In the genomic region with DNA sequence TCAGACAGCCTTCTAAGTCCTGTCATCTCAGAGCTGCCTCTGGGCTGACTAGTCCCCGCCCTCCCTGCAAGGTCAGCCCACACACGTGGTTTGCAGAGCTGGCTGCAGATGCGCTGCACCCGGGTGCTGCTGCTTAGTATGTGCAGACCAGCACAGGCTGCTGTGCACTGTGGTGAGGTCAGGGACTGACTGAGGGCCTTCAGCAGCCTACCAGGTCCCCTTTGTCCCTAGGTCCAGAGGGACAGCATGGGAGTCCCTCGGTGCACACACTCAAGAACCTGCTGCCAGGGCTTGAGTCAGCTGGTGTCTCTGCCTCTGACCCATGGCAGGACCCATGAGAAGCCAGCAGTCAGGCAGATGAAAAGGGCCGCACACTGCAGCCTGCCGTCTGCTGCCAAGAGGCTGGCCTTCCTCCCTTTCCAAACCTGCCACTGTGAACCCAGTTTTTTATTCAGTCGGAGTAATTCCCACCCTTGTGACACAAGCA, we compare ENCODE assay signal across 8 mouse cellular contexts. TPM values are rescaled to one million over a fixed set of nuclear protein-coding genes. Genes with fewer than 3 reads are reported as not detected.
DNase-seq lines count a peak whose midpoint lies in the region; ATAC-seq and TF ChIP-seq lines count a peak whose summit lies in the region.

No protein-coding gene starts in this region.

- H3K9ac ChIP-seq in limb, embryonic 11.5 days (ENCODE audit: low read length) = no peak overlapping the region

- no peak overlapping the region for H3K4me2 ChIP-seq in limb, embryonic 11.5 days (ENCODE audit: low read depth, severe bottlenecking)

- H3K4me3 ChIP-seq in G1E (ENCODE audit: low read depth, low read length) = no peak overlapping the region
- H3K4me3 ChIP-seq in limb, embryonic 11.5 days (ENCODE audit: low read depth, low read length) = no peak overlapping the region
- H3K4me3 ChIP-seq in midbrain, embryonic 10.5 days = no peak overlapping the region; the same call in 1 of the 2 replicates
- no peak overlapping the region for H3K4me3 ChIP-seq in spleen, adult 2 months (ENCODE audit: extremely low read depth, insufficient read depth, insufficient read length)

- no peak for DNase-seq in G1E (ENCODE audit: low spot score)
- DNase-seq in brain, adult 2 months (ENCODE audit: low read depth, low spot score) = peak; percentile 92
- DNase-seq in gastrocnemius, postnatal 36 days = peak; percentile 42 to 53
- DNase-seq in limb, embryonic 11.5 days (ENCODE audit: low spot score) = peak; percentile 75
- peak; percentile 74 for DNase-seq in midbrain, embryonic 10.5 days (ENCODE audit: low spot score)
- DNase-seq in spleen, adult 2 months (ENCODE audit: low read depth in 1 of 2, low spot score in 2 of 2) = peak in 1 of 2 experiments; percentile 76
- DNase-seq in cerebellum, adult 18-20 months = no peak

- no peak for TF ChIP-seq CTCF in G1E (IDR thresholded peaks at IDR 0.05; ENCODE audit: low read depth, low read length)
- no peak for TF ChIP-seq CTCF in spleen, adult 2 months (IDR thresholded peaks at IDR 0.05; ENCODE audit: extremely low read depth, insufficient read depth, insufficient read length, insufficient replicate concordance)

- no peaks in the 10 kb centered on the region for H3K9me3 ChIP-seq in G1E (replicated peaks)
- H3K9me3 ChIP-seq in limb, embryonic 11.5 days (ENCODE audit: control insufficient read depth, low read length) = no peaks in the 10 kb centered on the region
- H3K9me3 ChIP-seq in midbrain, embryonic 10.5 days (replicated peaks) = no peaks in the 10 kb centered on the region

- H3K36me3 ChIP-seq in G1E (replicated peaks) = no peaks in the 10 kb centered on the region
- H3K36me3 ChIP-seq in limb, embryonic 11.5 days (ENCODE audit: control insufficient read depth, insufficient read depth, low read length) = no peaks in the 10 kb centered on the region
- H3K36me3 ChIP-seq in midbrain, embryonic 10.5 days = 0 out of 2 replicates have a peak, but pooled peaks cover 3% of the 10 kb centered on the region
- H3K36me3 ChIP-seq in spleen, adult 2 months (ENCODE audit: control insufficient read depth, insufficient read depth, low read length) = no peaks in the 10 kb centered on the region

- H3K4me1 ChIP-seq in G1E (ENCODE audit: insufficient read depth, low read depth, low read length) = peaks cover 7% of the 10 kb centered on the region
- peaks cover 13% of the 10 kb centered on the region for H3K4me1 ChIP-seq in limb, embryonic 11.5 days (ENCODE audit: control insufficient read depth, insufficient read depth, low read length)
- peaks cover 62% of the 10 kb centered on the region for H3K4me1 ChIP-seq in midbrain, embryonic 10.5 days
- H3K4me1 ChIP-seq in spleen, adult 2 months (ENCODE audit: control insufficient read depth, insufficient read depth, insufficient read length) = peaks cover 28% of the 10 kb centered on the region

- intact Hi-C loops in gastrocnemius, postnatal 36 days (cut with DNase I) = no loop called here

- TF ChIP-seq POLR2A in spleen, adult 2 months (IDR thresholded peaks at IDR 0.05; ENCODE audit: low read depth, low read length) = peak; percentile 34; the same call in 1 of the 2 replicates

- 17% methylated on average over 8 of the region's 8 CpGs for WGBS in limb, embryonic 11.5 days
- WGBS in midbrain, embryonic 10.5 days = 16% methylated on average over 8 of the region's 8 CpGs
- 13% methylated on average over 8 of the region's 8 CpGs for WGBS in spleen, adult 2 months

- peak overlapping the region; percentile 79 for H3K27ac ChIP-seq in limb, embryonic 11.5 days (replicated peaks; ENCODE audit: low read depth, low read length)
- H3K27ac ChIP-seq in midbrain, embryonic 10.5 days (replicated peaks) = peak overlapping the region; percentile 79
- H3K27ac ChIP-seq in spleen, adult 2 months (ENCODE audit: insufficient read depth, low read length) = peak overlapping the region; percentile 80

- H3K27me3 ChIP-seq in G1E (ENCODE audit: insufficient read depth, low read length) = peaks cover 9% of the 10 kb centered on the region; the same call in 1 of the 2 replicates
- H3K27me3 ChIP-seq in limb, embryonic 11.5 days (ENCODE audit: control insufficient read depth, insufficient read depth, low read length) = no peaks in the 10 kb centered on the region
- H3K27me3 ChIP-seq in midbrain, embryonic 10.5 days (ENCODE audit: low read depth, poor library complexity, severe bottlenecking) = no peaks in the 10 kb centered on the region
- H3K27me3 ChIP-seq in spleen, adult 2 months (ENCODE audit: control insufficient read depth, insufficient read depth, low read length) = no peaks in the 10 kb centered on the region

- peak; percentile 52; the same call in 1 of the 2 replicates for ATAC-seq in G1E (ENCODE audit: extremely low read depth, insufficient number of reproducible peaks, low FRiP score, poor library complexity, severe bottlenecking)
- ATAC-seq in inflammation-experienced regulatory T-cells, adult 6 months = peak; percentile 50
- peak; percentile 61 for ATAC-seq in limb, embryonic 11.5 days (ENCODE audit: insufficient number of reproducible peaks, low FRiP score, low TSS enrichment, low read depth)

RNA-seq across cellular contexts. Expression of a gene that starts 25.4 kb away (rescaled TPM):
- total RNA-seq in G1E (2014; fragmentation: Nextera tagmentation) (not detected in 2 replicates), G1E (2017) (0.29 and 1.1 TPM in 2 replicates)
- polyA plus RNA-seq in G1E (2012) = 0.04 and 0.05 TPM in 2 replicates
- total RNA-seq in gastrocnemius, postnatal 36 days (2021) = 10 to 100 TPM; 80.5 to 83.4 TPM
- 10 to 100 TPM; 16.8 to 25.5 (median 23.8) TPM for polyA plus RNA-seq in inflammation-experienced regulatory T-cells, adult 6 months (2017; shearing (Covaris generic))
- polyA plus RNA-seq in limb, embryonic 11.5 days (2014; fragmentation: Nextera tagmentation; extraction: Ambion mirVana) = 158 and 179 TPM in 2 replicates
- 92.2 and 115 TPM in 2 replicates for polyA plus RNA-seq in midbrain, embryonic 10.5 days (2016; fragmentation: Nextera tagmentation; extraction: Ambion mirVana)
- polyA plus RNA-seq in spleen, adult 2 months (2012; rRNA removed) = 19.3 and 22.4 TPM in 2 replicates

Comparison
In these comparisons a context has a peak if more than half of its experiments do, and no peak if none do; other contexts are left out.
1. DNase-seq: peak in brain, adult 2 months (single experiment), gastrocnemius, postnatal 36 days (2 of 2), limb, embryonic 11.5 days (single experiment) and midbrain, embryonic 10.5 days (single experiment); none in G1E (single experiment) and cerebellum, adult 18-20 months (0 of 2).
2. RNA of a gene that starts 25.4 kb away (polyA plus RNA-seq): 158 to 179 TPM in limb, embryonic 11.5 days, 92.2 to 115 TPM in midbrain, embryonic 10.5 days, 16.8 to 25.5 TPM in inflammation-experienced regulatory T-cells, adult 6 months and 19.3 to 22.4 TPM in spleen, adult 2 months; 0.04 to 0.05 TPM in G1E; every median in the first group is over 10 times any median in the second.
3. Peak in every context shown above with its lines, with median percentiles within 50 percentile points of each other: ATAC-seq and H3K27ac ChIP-seq.